Mouse (Mus musculus) embryo, embryonic 10 days (tissue): ENCODE results near the gene Olfr59.

ENCODE experiments used
- DNase-seq: peaks from one replicate; pipeline ENCODE4 v3.0.0-alpha.2; 2015; ENCODE audit warnings: low spot score

Gene Olfr59

GRCm38 (mm10) chr11:74283436-74283835, at the start of gene Olfr59:
Olfr59 (plus strand) TSS chr11:74283736.
- DNase-seq = no peak

- DNase-seq = no peak
Observed at GRCm38 (mm10) chr11:74241201-74241600, 42.3 kb upstream of the Olfr59 start.

GRCm38 (mm10) chr11:74259508-74259907, 24.0 kb upstream of the Olfr59 start, which contains the start of gene Olfr406:
Olfr406 (plus strand) TSS chr11:74259808.
- no peak for DNase-seq

GRCm38 (mm10) chr11:74287256-74287655, 3.7 kb downstream of the Olfr59 start:
- no peak for DNase-seq

- DNase-seq = no peak
Observed at GRCm38 (mm10) chr11:74326044-74326443, 42.5 kb downstream of the Olfr59 start.

GRCm38 (mm10) chr11:74328781-74329180, 45.2 kb downstream of the Olfr59 start:
- DNase-seq = no peak

GRCm38 (mm10) chr11:74337931-74338330, 54.4 kb downstream of the Olfr59 start, which contains the start of gene Olfr410:
Olfr410 (minus strand) TSS chr11:74338031.
- DNase-seq = no peak
